Mouse (Mus musculus) midbrain, embryonic 13.5 days (tissue): ENCODE data around the gene Ptprm. TPM values are rescaled to one million over a fixed set of nuclear protein-coding genes. Genes with fewer than 3 reads are reported as not detected.

Experiments used
- ATAC-seq: fragments of 200-750 bp; cut with Nextera tagmentation; 2 replicates; pipeline ENCODE4 v1.8.0; 2017; ENCODE audit warnings: mild to moderate bottlenecking, moderate TSS enrichment, moderate library complexity
- H3K27ac ChIP-seq: fragments of 300-500 bp; sonication (generic); 2 replicates; pipeline ENCODE4 v1.5.1; 2015; ENCODE audit warnings: inconsistent platforms, mild to moderate bottlenecking, moderate library complexity
- H3K27me3 ChIP-seq: fragments of 300-500 bp; sonication (generic); 2 replicates; pipeline ENCODE4 v1.6.1; 2015; ENCODE audit warnings: mild to moderate bottlenecking, inconsistent platforms
- H3K36me3 ChIP-seq: fragments of 300-500 bp; sonication (generic); 2 replicates; pipeline ENCODE4 v1.6.1; 2015; ENCODE audit warnings: mild to moderate bottlenecking, inconsistent platforms
- H3K4me1 ChIP-seq: fragments of 300-500 bp; sonication (generic); replicated peaks from 2 replicates; pipeline ENCODE4 v1.6.1; 2015; ENCODE audit warnings: inconsistent platforms
- H3K4me2 ChIP-seq: fragments of 300-500 bp; sonication (generic); replicated peaks from 2 replicates; pipeline ENCODE4 v1.6.1; 2015; ENCODE audit warnings: moderate library complexity, mild to moderate bottlenecking, inconsistent platforms
- H3K4me3 ChIP-seq: fragments of 300-500 bp; sonication (generic); replicated peaks from 2 replicates; pipeline ENCODE4 v1.5.1; 2015; ENCODE audit warnings: mild to moderate bottlenecking, inconsistent platforms
- H3K9ac ChIP-seq: fragments of 300-500 bp; sonication (generic); replicated peaks from 2 replicates; pipeline ENCODE4 v1.6.1; 2015; ENCODE audit warnings: mild to moderate bottlenecking, inconsistent platforms
- H3K9me3 ChIP-seq: fragments of 300-500 bp; sonication (generic); 2 replicates; pipeline ENCODE4 v1.6.1; 2016; ENCODE audit warnings: mild to moderate bottlenecking, inconsistent platforms
- WGBS: fragments of 180-500 bp; shearing (Covaris S2); methylation state at CpG from one replicate; pipeline ENCODE4 v1.1.7; 2015; 5-methylcytosine and 5-hydroxymethylcytosine counted together
- polyA plus RNA-seq: library from polyadenylated mRNA; unstranded; fragments of >200 nt; fragmentation: Nextera tagmentation; extraction: Ambion mirVana; gene quantifications from 2 replicates; pipeline ENCODE4 v1.2.1, GENCODE M21; 2015

Ptprm gene
- polyA plus RNA-seq, 1 experiment from 2014 or later: 10.6 TPM

DNA sequence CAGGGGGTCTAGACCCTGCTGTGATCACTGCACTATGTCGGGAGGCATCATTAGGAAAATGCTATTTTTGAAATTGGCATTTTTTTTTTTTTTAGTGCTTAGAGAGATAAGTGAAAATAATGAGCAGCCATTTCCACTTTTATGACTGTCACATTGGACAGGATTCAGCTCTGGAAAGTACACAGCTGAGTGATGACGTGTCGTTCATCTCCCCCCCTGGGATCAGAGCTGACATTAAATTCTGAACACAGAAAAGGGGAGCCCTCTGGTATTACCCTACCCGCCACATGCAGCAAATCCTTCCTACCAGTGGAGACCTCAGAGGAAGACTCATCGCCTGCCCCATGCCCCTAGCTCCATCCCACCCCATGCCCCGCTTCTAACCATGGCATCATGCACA, 540.5 kb downstream of the Ptprm start:
- Histone ChIP-seq H3K36me3 (no peaks in the 10 kb centered on the region), H3K4me2 (no peak overlapping the region), H3K9ac (no peak overlapping the region), H3K4me1 (peaks cover 13% of the 10 kb centered on the region), H3K27ac (no peak overlapping the region), H3K4me3 (no peak overlapping the region), H3K27me3 (peaks cover 17% of the 10 kb centered on the region; the same call in 1 of the 2 replicates), H3K9me3 (no peaks in the 10 kb centered on the region)
- 82% methylated on average over 6 of the region's 6 CpGs for WGBS
- no peak for ATAC-seq

DNA sequence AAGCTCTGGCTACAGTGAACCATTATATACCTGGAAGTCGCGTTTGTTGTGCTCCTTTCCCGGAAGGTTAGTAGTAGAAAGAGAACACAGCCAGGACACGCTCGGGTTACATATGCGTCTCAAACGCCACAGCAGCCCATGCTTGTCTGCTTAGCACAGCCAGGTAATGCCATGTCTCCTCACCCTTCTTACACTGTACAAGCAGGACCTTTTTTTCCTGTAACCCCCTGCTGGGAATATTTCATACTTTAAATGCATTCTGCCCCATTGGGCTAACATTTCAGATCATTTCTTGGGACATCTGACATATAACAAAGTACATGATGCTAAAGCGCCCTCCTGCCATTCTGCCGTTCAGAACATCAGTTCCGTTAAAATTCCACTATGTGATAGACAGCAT, 540.9 kb downstream of the Ptprm start:
- H3K4me1 ChIP-seq: peaks cover 13% of the 10 kb centered on the region
- WGBS: 85% methylated on average over 10 of the region's 10 CpGs
- no peak overlapping the region for H3K9ac ChIP-seq
- ATAC-seq: no peak
- peaks cover 17% of the 10 kb centered on the region; the same call in 1 of the 2 replicates for H3K27me3 ChIP-seq
- no peak overlapping the region for H3K4me3 ChIP-seq
- no peaks in the 10 kb centered on the region for H3K36me3 ChIP-seq
- H3K4me2 ChIP-seq: no peak overlapping the region
- H3K27ac ChIP-seq: no peak overlapping the region
- no peaks in the 10 kb centered on the region for H3K9me3 ChIP-seq

DNA sequence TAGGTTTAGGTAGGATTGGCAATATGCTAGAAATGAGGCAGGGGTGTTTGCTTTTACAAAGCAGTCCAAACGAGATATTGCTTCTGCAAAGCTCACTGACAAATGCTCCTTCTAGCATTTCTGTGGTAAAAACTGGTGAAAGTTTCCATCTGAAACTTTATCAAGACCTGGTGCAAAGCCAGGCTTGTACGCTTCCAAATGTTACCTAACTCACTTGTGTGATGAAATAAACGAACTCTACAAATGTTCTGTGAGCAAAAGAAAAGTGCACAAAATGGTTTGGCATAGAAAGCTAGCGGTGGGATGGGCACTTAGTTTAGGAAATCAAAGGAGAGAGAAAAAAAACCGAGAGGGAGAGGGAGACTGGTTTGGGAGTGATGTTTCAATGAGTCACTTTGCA, 544.5 kb downstream of the Ptprm start:
- no peak for ATAC-seq
- Histone ChIP-seq H3K4me1 (no peaks in the 10 kb centered on the region), H3K27ac (no peak overlapping the region), H3K36me3 (no peaks in the 10 kb centered on the region), H3K9me3 (no peaks in the 10 kb centered on the region), H3K9ac (no peak overlapping the region), H3K4me3 (no peak overlapping the region), H3K4me2 (no peak overlapping the region), H3K27me3 (peaks cover 12% of the 10 kb centered on the region; the same call in 1 of the 2 replicates)
- WGBS: 82% methylated on average over 5 of the region's 5 CpGs

GRCm38 (mm10) chr17:66808186-66808585, 546.1 kb downstream of the Ptprm start:
- no peaks in the 10 kb centered on the region for H3K36me3 ChIP-seq
- 86% methylated on average over 8 of the region's 8 CpGs for WGBS
- no peak overlapping the region for H3K9ac ChIP-seq
- no peak overlapping the region for H3K4me3 ChIP-seq
- H3K9me3 ChIP-seq: no peaks in the 10 kb centered on the region
- peaks cover 6% of the 10 kb centered on the region; the same call in 1 of the 2 replicates for H3K27me3 ChIP-seq
- no peak for ATAC-seq
- H3K27ac ChIP-seq: no peak overlapping the region
- no peak overlapping the region for H3K4me2 ChIP-seq
- H3K4me1 ChIP-seq: 0 out of 2 replicates have a peak, but pooled peaks cover 3% of the 10 kb centered on the region

GRCm38 (mm10) chr17:66801831-66802687, 552.2 kb downstream of the Ptprm start:
- ATAC-seq: 0 out of 2 replicates have a peak, but pooled peaks have one; percentile 63
- 44% methylated on average over 10 of the region's 10 CpGs for WGBS
- Histone ChIP-seq H3K9ac (no peak overlapping the region), H3K4me2 (no peak overlapping the region), H3K4me1 (peaks cover 14% of the 10 kb centered on the region; the same call in 1 of the 2 replicates), H3K27me3 (no peaks in the 10 kb centered on the region), H3K4me3 (no peak overlapping the region), H3K27ac (peak overlapping the region; percentile 56), H3K9me3 (no peaks in the 10 kb centered on the region), H3K36me3 (no peaks in the 10 kb centered on the region)

- WGBS: 93% methylated on average over 6 of the region's 6 CpGs
- Histone ChIP-seq H3K36me3 (no peaks in the 10 kb centered on the region), H3K27me3 (no peaks in the 10 kb centered on the region), H3K9ac (no peak overlapping the region), H3K9me3 (no peaks in the 10 kb centered on the region), H3K4me2 (no peak overlapping the region), H3K4me3 (no peak overlapping the region), H3K27ac (no peak overlapping the region), H3K4me1 (peaks cover 14% of the 10 kb centered on the region; the same call in 1 of the 2 replicates)
- ATAC-seq: no peak
Measured at GRCm38 (mm10) chr17:66800231-66800630, 554.0 kb downstream of the Ptprm start.

GRCm38 (mm10) chr17:66786166-66786565, 568.1 kb downstream of the Ptprm start:
- Histone ChIP-seq H3K27me3 (no peaks in the 10 kb centered on the region), H3K4me2 (no peak overlapping the region), H3K4me1 (peaks cover 22% of the 10 kb centered on the region), H3K27ac (no peak overlapping the region), H3K9ac (no peak overlapping the region), H3K9me3 (no peaks in the 10 kb centered on the region), H3K36me3 (no peaks in the 10 kb centered on the region), H3K4me3 (no peak overlapping the region)
- WGBS: 26% methylated on average over 12 of the region's 12 CpGs
- ATAC-seq: no peak

DNA sequence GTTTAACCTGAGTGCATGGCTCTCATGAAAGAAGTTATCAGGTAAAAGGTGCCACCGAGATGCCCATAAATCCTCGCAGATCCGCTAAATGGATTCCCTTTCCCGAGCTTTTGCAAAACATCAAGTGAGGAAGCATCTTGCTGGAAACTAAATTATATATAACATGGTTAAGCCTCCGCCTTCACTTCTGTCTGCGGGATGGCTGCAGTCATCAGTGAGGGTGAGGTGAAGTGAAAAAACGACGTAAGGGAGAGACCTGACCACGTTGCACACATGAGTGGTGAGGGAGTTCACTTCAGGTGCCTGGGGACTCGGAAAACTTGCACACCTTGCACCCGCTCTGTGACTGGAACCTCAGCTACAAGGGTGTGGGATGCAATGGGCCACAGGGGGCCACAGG, 568.7 kb downstream of the Ptprm start:
- H3K4me2 ChIP-seq: no peak overlapping the region

DNA sequence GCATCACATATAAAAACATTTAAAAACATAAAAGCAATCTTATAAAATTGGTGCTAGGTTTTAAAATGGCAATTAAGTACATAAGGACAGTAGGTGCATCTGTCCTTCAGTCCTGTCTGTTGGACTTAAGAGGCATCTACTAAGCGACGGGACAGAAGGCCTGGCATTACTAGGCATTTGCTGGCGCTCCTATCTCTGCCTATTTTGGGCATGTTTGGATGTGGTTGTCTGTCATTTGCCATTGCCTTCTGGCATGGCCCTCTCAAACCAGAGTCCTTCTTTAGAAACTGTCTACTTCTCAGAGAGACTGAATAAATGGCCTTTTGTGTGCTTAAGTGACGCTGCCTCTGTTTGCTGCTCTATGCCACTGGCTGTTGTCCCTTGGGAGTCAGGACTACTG, 570.7 kb downstream of the Ptprm start:
- no peak overlapping the region for H3K9ac ChIP-seq
- 82% methylated on average over 4 of the region's 4 CpGs for WGBS
- H3K4me1 ChIP-seq: peaks cover 22% of the 10 kb centered on the region
- H3K36me3 ChIP-seq: no peaks in the 10 kb centered on the region
- no peak overlapping the region for H3K27ac ChIP-seq
- no peaks in the 10 kb centered on the region for H3K9me3 ChIP-seq
- no peaks in the 10 kb centered on the region for H3K27me3 ChIP-seq
- no peak for ATAC-seq
- no peak overlapping the region for H3K4me2 ChIP-seq
- no peak overlapping the region for H3K4me3 ChIP-seq

More for the DNA sequence above, 568.7 kb downstream of the Ptprm start:
- H3K9me3 ChIP-seq: no peaks in the 10 kb centered on the region
- WGBS: 86% methylated on average over 11 of the region's 11 CpGs
- no peak overlapping the region for H3K9ac ChIP-seq
- no peaks in the 10 kb centered on the region for H3K27me3 ChIP-seq
- H3K36me3 ChIP-seq: no peaks in the 10 kb centered on the region
- H3K27ac ChIP-seq: no peak overlapping the region
- ATAC-seq: no peak
- peaks cover 22% of the 10 kb centered on the region for H3K4me1 ChIP-seq
- H3K4me3 ChIP-seq: no peak overlapping the region

DNA sequence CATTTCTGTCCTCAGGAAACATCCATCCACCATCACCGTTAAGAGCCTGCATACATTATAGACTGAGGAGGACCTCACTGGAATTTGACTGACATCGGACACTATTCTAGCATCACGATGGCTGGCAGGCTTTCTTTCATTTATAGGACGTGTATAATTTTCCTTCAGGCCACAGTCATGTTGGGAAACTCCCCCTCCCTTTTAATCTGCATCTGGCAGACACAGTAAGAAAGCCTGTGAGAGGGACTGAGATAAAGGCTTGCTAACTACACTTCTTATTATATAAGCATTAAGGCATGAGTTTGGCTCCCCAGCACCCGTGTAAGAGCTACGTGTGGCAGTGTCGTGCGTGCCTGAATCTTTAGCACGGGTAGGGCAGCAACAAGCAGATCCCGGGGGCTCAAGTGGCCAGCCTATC, 571.2 kb downstream of the Ptprm start:
- peaks cover 22% of the 10 kb centered on the region for H3K4me1 ChIP-seq
- no peaks in the 10 kb centered on the region for H3K9me3 ChIP-seq
- no peak overlapping the region for H3K4me3 ChIP-seq
- no peaks in the 10 kb centered on the region for H3K36me3 ChIP-seq
- peak; percentile 49 for ATAC-seq
- H3K9ac ChIP-seq: no peak overlapping the region
- no peaks in the 10 kb centered on the region for H3K27me3 ChIP-seq
- WGBS: 53% methylated on average over 10 of the region's 10 CpGs
- no peak overlapping the region for H3K4me2 ChIP-seq
- H3K27ac ChIP-seq: no peak overlapping the region

DNA sequence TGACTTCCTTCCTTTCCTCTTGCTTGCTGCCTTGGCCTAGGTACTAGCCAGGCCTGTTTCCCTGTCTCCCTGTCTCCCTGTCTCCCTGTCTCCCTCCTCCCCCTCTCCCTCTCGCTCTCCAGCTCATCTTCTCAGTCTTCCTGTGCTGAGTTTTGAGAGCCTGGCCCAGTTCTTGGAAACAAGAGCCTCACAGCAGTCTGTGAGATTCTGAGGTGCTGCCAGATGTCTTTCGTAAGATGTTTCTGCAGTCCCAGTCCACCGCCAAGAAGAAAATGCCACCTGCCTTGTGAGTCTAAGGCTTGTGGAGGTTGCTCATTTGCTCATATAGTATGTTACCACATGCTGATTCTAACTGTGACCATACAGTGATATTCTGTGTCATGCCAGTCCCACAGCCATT, 572.3 kb downstream of the Ptprm start:
- Histone ChIP-seq H3K4me3 (no peak overlapping the region), H3K27me3 (no peaks in the 10 kb centered on the region), H3K36me3 (no peaks in the 10 kb centered on the region), H3K27ac (no peak overlapping the region), H3K9ac (no peak overlapping the region), H3K4me2 (no peak overlapping the region), H3K4me1 (peaks cover 22% of the 10 kb centered on the region), H3K9me3 (no peaks in the 10 kb centered on the region)
- 0 out of 2 replicates have a peak, but pooled peaks have one; percentile 5 for ATAC-seq
- 92% methylated on average over 3 of the region's 3 CpGs for WGBS

- no peak overlapping the region for H3K4me3 ChIP-seq
- no peak overlapping the region for H3K27ac ChIP-seq
- peaks cover 15% of the 10 kb centered on the region for H3K4me1 ChIP-seq
- H3K4me2 ChIP-seq: no peak overlapping the region
- no peaks in the 10 kb centered on the region for H3K9me3 ChIP-seq
- no peak overlapping the region for H3K9ac ChIP-seq
- H3K36me3 ChIP-seq: no peaks in the 10 kb centered on the region
- no peaks in the 10 kb centered on the region for H3K27me3 ChIP-seq
- 78% methylated on average over 1 of the region's 1 CpGs for WGBS
- no peak for ATAC-seq
Measured at GRCm38 (mm10) chr17:66779026-66779425, 575.2 kb downstream of the Ptprm start.
